Mouse (Mus musculus) neural tube, embryonic 12.5 days (tissue): Measurements from ENCODE around the gene Pdzph1. TPM values are rescaled to one million over a fixed set of nuclear protein-coding genes. Genes with fewer than 3 reads are reported as not detected.

Experiments
- ATAC-seq: fragments of 200-750 bp; cut with Nextera tagmentation; 2 replicates; pipeline ENCODE4 v1.8.0; 2017; ENCODE audit warnings: low read depth, mild to moderate bottlenecking, moderate TSS enrichment, moderate library complexity; ENCODE audit not compliant: low FRiP score
- H3K27ac ChIP-seq: fragments of 300-500 bp; sonication (generic); 2 replicates; pipeline ENCODE4 v1.5.1; 2016
- H3K27me3 ChIP-seq: fragments of 300-500 bp; sonication (generic); replicated peaks from 2 replicates; pipeline ENCODE4 v1.6.1; 2016; ENCODE audit warnings: mild to moderate bottlenecking
- H3K36me3 ChIP-seq: fragments of 300-500 bp; sonication (generic); 2 replicates; pipeline ENCODE4 v1.6.1; 2016; ENCODE audit warnings: mild to moderate bottlenecking
- H3K4me1 ChIP-seq: fragments of 300-500 bp; sonication (generic); 2 replicates; pipeline ENCODE4 v1.6.1; 2016
- H3K4me2 ChIP-seq: fragments of 300-500 bp; sonication (generic); replicated peaks from 2 replicates; pipeline ENCODE4 v1.6.1; 2016; ENCODE audit warnings: mild to moderate bottlenecking
- H3K4me3 ChIP-seq: fragments of 300-500 bp; sonication (generic); 2 replicates; pipeline ENCODE4 v1.5.1; 2016
- H3K9ac ChIP-seq: fragments of 300-500 bp; sonication (generic); 2 replicates; pipeline ENCODE4 v1.6.1; 2016; ENCODE audit warnings: mild to moderate bottlenecking
- H3K9me3 ChIP-seq: fragments of 300-500 bp; sonication (generic); 2 replicates; pipeline ENCODE4 v1.6.1; 2016; ENCODE audit warnings: mild to moderate bottlenecking
- WGBS: fragments of 180-500 bp; shearing (Covaris S2); methylation state at CpG from one replicate; pipeline ENCODE4 v1.1.7; 2016; 5-methylcytosine and 5-hydroxymethylcytosine counted together
- polyA plus RNA-seq: library from polyadenylated mRNA; unstranded; fragments of >200 nt; fragmentation: Nextera tagmentation; extraction: Ambion mirVana; gene quantifications from 2 replicates; pipeline ENCODE4 v1.2.1, GENCODE M21; 2016

The Pdzph1 gene
- polyA plus RNA-seq: 3.8 TPM in 2 replicates

DNA sequence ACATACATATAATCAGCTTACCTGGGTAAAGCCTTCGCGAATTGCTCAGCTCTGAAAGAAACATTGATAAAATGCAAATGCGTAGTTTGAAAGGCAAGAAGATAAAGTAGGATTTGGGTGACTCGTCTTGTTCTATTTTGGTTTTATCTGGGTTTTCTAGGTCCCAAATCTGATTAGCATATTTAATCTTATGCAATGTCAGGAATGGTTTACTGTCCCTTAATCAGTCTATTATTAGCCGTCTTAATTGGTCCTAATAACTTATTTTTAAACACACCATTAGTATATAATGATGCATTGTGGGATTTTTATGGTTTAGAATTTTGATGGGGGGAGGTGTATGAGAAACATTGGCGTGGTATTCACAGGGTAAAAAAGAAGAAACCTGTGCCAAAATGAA is at the start of gene Pdzph1:
TSS of gene Pdzph1 (minus strand) at position 101 of the 400 bp plus-strand sequence.
- H3K4me2 ChIP-seq: no peak within 1 kb of the TSS
- no peak within 1 kb of the TSS for H3K9ac ChIP-seq
- no peak within 1 kb of the TSS for H3K27ac ChIP-seq
- no peaks in the 10 kb centered on the region for H3K36me3 ChIP-seq
- 91% methylated on average over 6 of the region's 6 CpGs for WGBS
- H3K4me3 ChIP-seq: no peak within 1 kb of the TSS
- H3K27me3 ChIP-seq: no peaks in the 10 kb centered on the region
- no peak for ATAC-seq
- no peaks in the 10 kb centered on the region for H3K4me1 ChIP-seq
- no peaks in the 10 kb centered on the region for H3K9me3 ChIP-seq

DNA sequence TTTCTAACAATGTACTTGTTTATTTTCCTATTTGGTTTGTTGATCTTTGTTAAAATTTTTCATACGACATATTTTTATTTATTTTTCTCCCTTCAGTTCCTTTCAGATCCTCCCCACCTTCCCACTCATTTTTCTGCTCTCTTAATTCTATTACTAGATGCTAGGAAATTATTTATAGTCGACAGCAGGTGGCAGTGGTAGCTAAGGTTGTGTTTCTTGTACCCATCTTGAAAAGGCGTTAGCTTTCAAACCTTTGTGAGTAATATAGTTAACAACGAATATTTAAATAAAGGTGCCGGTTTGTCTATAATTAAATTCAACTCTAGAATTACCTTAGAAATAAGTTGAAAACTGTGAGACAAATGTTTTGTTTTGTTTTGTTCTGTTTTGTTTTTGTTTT is 48.6 kb upstream of the Pdzph1 start:
- Histone ChIP-seq H3K9me3 (no peaks in the 10 kb centered on the region), H3K27ac (no peak overlapping the region), H3K27me3 (no peaks in the 10 kb centered on the region), H3K4me2 (no peak overlapping the region), H3K4me3 (no peak overlapping the region), H3K4me1 (no peaks in the 10 kb centered on the region), H3K36me3 (no peaks in the 10 kb centered on the region), H3K9ac (no peak overlapping the region)
- no peak for ATAC-seq
- 57% methylated on average over 5 of the region's 5 CpGs for WGBS

DNA sequence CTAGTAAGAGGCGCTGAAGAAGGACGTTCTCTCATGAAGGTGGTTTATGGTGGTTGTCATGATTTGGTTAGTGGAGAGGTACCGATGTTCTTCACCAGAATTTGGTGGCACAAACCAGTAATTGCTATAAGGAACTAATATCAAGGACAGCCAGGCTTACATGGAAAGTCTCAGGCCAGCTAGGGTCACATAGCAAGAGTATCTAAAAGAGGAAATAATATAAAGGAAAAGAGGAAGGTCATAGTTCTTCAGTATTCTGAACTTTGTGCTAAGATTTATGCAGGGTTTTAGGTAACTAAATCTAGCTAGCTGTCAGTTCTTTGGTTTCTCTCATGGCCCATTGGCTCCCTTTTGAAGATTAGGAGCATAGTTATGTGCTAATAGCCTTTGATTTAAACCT is 42.3 kb upstream of the Pdzph1 start:
- H3K27ac ChIP-seq: no peak overlapping the region
- no peak overlapping the region for H3K9ac ChIP-seq
- no peak overlapping the region for H3K4me3 ChIP-seq
- no peaks in the 10 kb centered on the region for H3K36me3 ChIP-seq
- H3K27me3 ChIP-seq: no peaks in the 10 kb centered on the region
- H3K9me3 ChIP-seq: no peaks in the 10 kb centered on the region
- WGBS: 92% methylated on average over 3 of the region's 3 CpGs
- H3K4me1 ChIP-seq: no peaks in the 10 kb centered on the region
- H3K4me2 ChIP-seq: no peak overlapping the region
- ATAC-seq: no peak

DNA sequence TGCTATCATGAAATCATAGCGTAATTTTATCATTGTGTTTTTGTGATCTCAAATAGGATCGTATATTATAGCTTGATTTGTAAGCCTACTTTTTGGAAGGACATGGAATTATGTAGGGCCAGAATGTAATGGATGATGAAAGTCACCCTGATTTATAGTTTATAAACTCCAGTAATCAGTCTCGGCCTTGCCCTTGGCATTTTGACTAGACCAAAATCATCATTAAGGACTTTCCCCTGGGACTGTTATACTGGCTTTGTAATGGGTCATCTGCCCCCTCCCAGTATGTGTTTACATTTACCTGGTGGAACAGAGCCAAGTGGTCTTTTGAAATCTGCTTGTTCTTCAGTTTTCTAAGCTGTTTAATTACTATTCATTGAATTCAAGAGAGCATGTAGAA is 35.2 kb upstream of the Pdzph1 start:
- H3K27me3 ChIP-seq: no peaks in the 10 kb centered on the region
- H3K9me3 ChIP-seq: no peaks in the 10 kb centered on the region
- 79% methylated on average over 3 of the region's 3 CpGs for WGBS
- no peak overlapping the region for H3K27ac ChIP-seq
- no peak overlapping the region for H3K9ac ChIP-seq
- H3K4me3 ChIP-seq: no peak overlapping the region
- no peaks in the 10 kb centered on the region for H3K4me1 ChIP-seq
- H3K36me3 ChIP-seq: no peaks in the 10 kb centered on the region
- no peak overlapping the region for H3K4me2 ChIP-seq
- ATAC-seq: no peak

DNA sequence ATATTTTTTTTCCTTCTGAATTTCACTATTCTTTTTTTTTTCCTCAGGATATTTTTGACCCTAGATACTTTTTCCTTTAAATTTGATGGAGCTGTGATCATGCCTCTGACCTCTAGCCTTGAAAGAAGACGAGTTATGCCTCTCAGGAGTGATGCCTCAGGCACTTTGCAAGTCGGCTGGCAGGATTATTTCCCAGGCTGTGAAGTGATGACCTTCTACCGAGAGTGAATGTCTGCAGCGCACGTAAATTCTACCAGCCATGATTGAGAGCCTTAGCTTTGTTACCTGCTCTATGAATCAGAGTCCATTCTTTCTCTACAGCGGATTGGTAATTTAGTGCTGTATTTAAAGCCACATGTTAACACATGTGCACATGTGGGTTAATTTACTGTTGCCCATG is 33.3 kb upstream of the Pdzph1 start:
- Histone ChIP-seq H3K4me2 (no peak overlapping the region), H3K9me3 (no peaks in the 10 kb centered on the region), H3K9ac (no peak overlapping the region), H3K4me3 (no peak overlapping the region), H3K36me3 (no peaks in the 10 kb centered on the region), H3K27ac (no peak overlapping the region), H3K27me3 (no peaks in the 10 kb centered on the region), H3K4me1 (no peaks in the 10 kb centered on the region)
- no peak for ATAC-seq
- 17% methylated on average over 6 of the region's 6 CpGs for WGBS

DNA sequence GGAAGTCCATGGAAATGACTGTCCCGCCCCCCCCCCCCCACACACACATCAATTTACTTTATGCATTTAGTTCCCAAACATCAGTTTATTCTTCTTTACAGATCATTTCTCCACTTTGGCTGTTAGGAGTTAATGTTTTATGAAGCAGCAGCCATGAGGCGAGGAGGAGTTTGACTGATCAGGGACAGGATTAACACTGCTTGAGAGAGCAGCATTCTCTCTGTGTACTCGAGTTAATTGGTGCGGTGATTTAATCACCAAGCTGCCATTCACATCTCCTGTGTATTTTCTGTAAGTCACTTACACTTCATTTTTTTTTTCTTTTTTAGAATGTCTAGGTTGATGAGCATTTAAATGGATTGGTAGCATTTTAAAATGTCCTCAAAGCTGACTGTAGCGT is 32.8 kb upstream of the Pdzph1 start:
- Histone ChIP-seq H3K27ac (no peak overlapping the region), H3K9me3 (no peaks in the 10 kb centered on the region), H3K4me2 (no peak overlapping the region), H3K27me3 (no peaks in the 10 kb centered on the region), H3K36me3 (no peaks in the 10 kb centered on the region), H3K9ac (no peak overlapping the region), H3K4me3 (no peak overlapping the region), H3K4me1 (no peaks in the 10 kb centered on the region)
- no peak for ATAC-seq
- WGBS: 47% methylated on average over 5 of the region's 5 CpGs

DNA sequence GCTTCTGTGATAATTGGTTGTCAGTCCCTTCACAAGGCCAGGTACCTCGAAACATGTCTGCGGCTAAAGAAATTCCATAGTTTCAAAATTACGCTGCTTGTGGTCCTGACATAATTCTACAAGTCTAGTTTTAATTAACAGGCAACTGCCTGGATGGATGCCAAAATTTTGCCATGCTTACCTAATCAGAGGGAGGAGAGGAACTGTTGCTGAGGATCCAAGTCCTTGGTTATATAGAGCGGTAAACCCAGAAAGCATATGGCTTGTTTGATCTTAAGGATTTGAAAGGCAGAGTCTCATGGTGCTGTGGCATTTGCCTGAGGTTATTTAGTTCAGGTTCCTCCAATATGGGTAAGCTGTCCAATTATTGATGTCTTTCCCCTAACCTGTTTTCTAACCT is 27.5 kb upstream of the Pdzph1 start:
- H3K36me3 ChIP-seq: no peaks in the 10 kb centered on the region
- ATAC-seq: no peak
- H3K27me3 ChIP-seq: no peaks in the 10 kb centered on the region
- 93% methylated on average over 4 of the region's 4 CpGs for WGBS
- no peak overlapping the region for H3K4me3 ChIP-seq
- no peak overlapping the region for H3K9ac ChIP-seq
- H3K4me1 ChIP-seq: no peaks in the 10 kb centered on the region
- no peak overlapping the region for H3K4me2 ChIP-seq
- no peaks in the 10 kb centered on the region for H3K9me3 ChIP-seq
- no peak overlapping the region for H3K27ac ChIP-seq

DNA sequence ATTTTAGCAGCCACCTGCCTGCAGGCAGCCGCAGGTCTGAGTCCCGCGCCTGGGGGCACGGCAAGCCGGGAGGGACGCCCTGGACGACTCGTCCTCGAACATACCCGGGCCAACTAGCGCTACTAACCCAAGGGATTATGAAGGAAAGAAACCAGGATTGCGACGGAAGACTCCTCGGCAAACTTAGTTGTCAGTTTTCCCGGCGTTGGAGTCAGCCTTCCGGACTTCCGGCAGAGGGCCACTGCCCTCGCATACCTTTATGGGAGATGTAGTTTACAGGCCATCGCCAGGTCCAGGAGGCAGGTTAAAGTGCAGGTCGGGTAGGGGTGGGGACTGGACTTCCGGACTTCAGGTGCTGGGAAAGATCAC is 21.9 kb upstream of the Pdzph1 start, which contains the start of gene Nudt12:
TSS of gene Nudt12 (minus strand) at position 282 of the 369 bp plus-strand sequence.
- Histone ChIP-seq H3K27ac (no peak within 1 kb of the TSS), H3K27me3 (no peaks in the 10 kb centered on the region), H3K4me1 (no peaks in the 10 kb centered on the region), H3K9ac (peak within 1 kb of the TSS; percentile 51), H3K9me3 (no peaks in the 10 kb centered on the region), H3K36me3 (no peaks in the 10 kb centered on the region), H3K4me2 (peak within 1 kb of the TSS; percentile 80), H3K4me3 (peak within 1 kb of the TSS; percentile 55)
- WGBS: under 1% methylated on average over 22 of the region's 22 CpGs
- peak; percentile 90 for ATAC-seq

DNA sequence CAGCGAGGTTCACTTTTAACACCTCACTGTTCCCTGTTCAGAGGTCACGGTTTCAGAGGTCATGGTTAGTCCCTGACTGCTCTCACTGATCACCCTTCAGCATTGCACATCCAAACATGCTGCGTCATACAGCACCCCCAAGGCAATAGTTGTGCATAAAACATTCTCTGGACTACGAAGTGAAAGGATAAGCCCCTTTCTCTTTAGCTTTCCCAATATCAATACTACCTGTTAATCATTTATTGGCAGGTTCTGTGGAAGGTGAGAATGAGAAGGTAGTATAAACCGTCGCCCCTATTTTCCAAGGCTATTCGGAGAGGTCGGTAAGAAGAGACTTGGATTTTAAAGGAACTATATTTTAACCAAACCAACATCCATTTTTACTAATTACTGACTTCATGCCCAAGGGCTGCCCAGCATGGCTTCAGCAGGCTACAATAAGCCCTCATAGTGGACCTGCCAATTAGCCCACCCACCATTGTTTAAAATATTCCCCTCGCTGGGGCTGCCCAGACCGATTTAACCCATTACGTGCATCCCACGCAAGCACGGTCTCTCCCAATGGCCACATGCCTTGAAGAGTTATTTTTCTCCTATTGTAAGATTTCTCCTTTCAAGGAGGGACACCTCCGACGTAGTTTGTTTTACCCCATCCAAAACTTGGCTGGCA is 21.4 kb upstream of the Pdzph1 start:
- peak overlapping the region; percentile 55 for H3K4me3 ChIP-seq
- WGBS: 8% methylated on average over 15 of the region's 15 CpGs
- peak overlapping the region; percentile 51 for H3K9ac ChIP-seq
- no peaks in the 10 kb centered on the region for H3K9me3 ChIP-seq
- peak overlapping the region; percentile 80 for H3K4me2 ChIP-seq
- H3K4me1 ChIP-seq: no peaks in the 10 kb centered on the region
- peak; percentile 86 for ATAC-seq
- no peaks in the 10 kb centered on the region for H3K36me3 ChIP-seq
- H3K27ac ChIP-seq: no peak overlapping the region
- no peaks in the 10 kb centered on the region for H3K27me3 ChIP-seq

DNA sequence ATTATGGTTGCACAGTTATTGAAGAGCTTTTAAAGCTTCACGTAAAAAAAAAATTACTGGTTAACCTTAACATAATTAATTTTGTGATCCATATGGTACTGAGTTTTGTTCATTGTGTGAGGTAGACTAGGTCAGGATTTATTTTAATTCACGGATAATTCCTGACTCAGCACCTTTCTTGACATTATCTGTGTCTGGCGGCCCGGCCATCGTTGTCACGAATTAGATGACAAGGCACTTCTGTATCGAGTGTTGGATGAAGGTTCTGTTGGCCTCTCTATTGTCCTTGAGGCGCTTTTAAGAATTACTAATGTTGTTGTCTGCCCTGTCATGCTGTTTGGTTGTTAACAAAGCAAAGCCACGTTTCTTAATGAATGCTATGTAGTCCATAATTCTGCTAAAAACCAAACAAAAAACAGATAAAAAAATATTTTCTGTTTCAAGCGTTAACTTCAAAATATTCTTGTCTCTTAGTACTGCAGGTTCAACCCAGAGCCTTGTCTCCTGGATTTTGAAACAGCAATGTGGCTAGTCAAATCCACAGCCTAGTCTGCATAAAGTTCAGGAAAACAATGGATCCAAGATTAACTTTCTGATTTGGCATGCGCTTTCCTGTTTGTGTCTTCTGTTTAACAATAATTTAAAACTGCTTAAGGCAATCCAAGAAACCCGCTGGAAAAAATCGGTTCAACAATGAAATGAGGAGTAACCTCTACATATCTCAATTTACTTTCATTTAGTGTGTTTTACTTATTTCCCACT is 20.6 kb upstream of the Pdzph1 start:
- H3K9ac ChIP-seq: no peak overlapping the region
- ATAC-seq: no peak
- no peaks in the 10 kb centered on the region for H3K27me3 ChIP-seq
- no peaks in the 10 kb centered on the region for H3K9me3 ChIP-seq
- H3K27ac ChIP-seq: no peak overlapping the region
- no peaks in the 10 kb centered on the region for H3K4me1 ChIP-seq
- WGBS: 73% methylated on average over 13 of the region's 13 CpGs
- no peak overlapping the region for H3K4me3 ChIP-seq
- H3K36me3 ChIP-seq: no peaks in the 10 kb centered on the region
- no peak overlapping the region for H3K4me2 ChIP-seq

DNA sequence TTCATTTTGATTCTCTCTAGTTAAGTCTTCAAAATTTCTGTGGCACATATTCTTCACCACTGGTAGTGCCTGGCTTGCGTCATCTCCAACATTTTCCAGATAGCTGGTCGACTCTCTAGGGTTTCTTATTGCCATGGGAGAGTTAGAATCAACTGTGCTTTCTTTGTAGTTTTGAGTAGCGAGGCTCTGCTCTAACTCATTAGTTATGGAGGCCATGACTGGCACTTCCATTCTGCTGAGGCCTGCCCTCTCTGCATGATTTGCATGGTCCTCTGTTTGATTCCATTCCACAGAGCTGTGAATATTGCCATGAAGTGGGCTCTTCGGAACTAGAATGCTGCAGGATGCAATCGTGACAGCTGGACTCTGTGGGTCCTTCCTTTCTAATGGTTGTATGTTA is 17.9 kb downstream of the Pdzph1 start:
- Histone ChIP-seq H3K27ac (no peak overlapping the region), H3K4me2 (no peak overlapping the region), H3K9me3 (no peaks in the 10 kb centered on the region), H3K9ac (no peak overlapping the region), H3K36me3 (no peaks in the 10 kb centered on the region), H3K4me3 (no peak overlapping the region), H3K4me1 (no peaks in the 10 kb centered on the region), H3K27me3 (no peaks in the 10 kb centered on the region)
- ATAC-seq: no peak
- WGBS: 52% methylated on average over 5 of the region's 5 CpGs

DNA sequence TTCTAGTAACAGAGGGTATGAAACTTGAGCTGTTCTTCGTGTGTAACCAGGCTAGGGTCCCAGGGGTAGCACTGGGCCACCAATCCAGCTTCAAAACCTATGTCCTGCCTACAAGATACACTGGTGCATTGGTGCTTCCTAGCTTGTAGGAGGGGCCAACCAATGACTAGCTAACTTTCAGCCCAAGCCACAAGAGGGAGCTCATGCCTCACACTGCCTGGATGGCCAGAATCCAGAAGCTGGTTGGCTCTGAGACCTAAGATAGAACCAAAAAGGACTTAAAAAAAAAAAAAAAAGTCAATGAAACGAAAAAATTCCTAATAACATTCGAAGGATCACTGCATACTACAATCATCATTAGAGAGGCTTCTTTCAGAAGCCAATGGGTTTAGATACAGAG is 31.3 kb downstream of the Pdzph1 start:
- no peak overlapping the region for H3K4me3 ChIP-seq
- no peaks in the 10 kb centered on the region for H3K9me3 ChIP-seq
- H3K4me1 ChIP-seq: no peaks in the 10 kb centered on the region
- no peak overlapping the region for H3K4me2 ChIP-seq
- no peak overlapping the region for H3K9ac ChIP-seq
- H3K27me3 ChIP-seq: no peaks in the 10 kb centered on the region
- ATAC-seq: no peak
- H3K27ac ChIP-seq: no peak overlapping the region
- H3K36me3 ChIP-seq: no peaks in the 10 kb centered on the region
- 33% methylated on average over 3 of the region's 3 CpGs for WGBS

DNA sequence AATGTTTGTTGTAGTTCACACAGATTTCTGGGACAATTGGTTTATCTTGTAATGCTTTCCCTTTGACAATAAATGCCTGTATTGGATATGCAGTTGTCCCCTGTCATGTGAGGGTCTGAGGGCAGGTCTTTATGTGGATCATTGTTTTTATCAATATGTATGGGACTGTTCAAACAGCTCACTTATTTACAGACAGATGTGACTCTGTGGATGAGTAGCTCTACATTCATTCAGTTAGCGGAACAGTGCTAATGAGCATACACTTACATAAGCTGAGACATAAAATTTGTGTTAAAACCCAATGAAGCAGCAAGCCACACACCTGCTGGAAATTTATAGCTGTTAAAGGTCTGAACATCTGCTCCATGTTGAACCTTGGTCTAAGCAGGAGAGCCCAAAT is 34.1 kb downstream of the Pdzph1 start:
- WGBS: 80% methylated on average over 1 of the region's 1 CpGs
- Histone ChIP-seq H3K36me3 (no peaks in the 10 kb centered on the region), H3K27ac (no peak overlapping the region), H3K27me3 (no peaks in the 10 kb centered on the region), H3K9me3 (no peaks in the 10 kb centered on the region), H3K4me3 (no peak overlapping the region), H3K4me1 (no peaks in the 10 kb centered on the region), H3K9ac (no peak overlapping the region), H3K4me2 (no peak overlapping the region)
- ATAC-seq: no peak
